Mouse (Mus musculus): ENCODE data around the gene Phlda3. TPM values are rescaled to one million over a fixed set of nuclear protein-coding genes. Genes with fewer than 3 reads are reported as not detected.

The Phlda3 gene
- polyA plus RNA-seq, 1 experiment from 2014 or later: 18.6 TPM

GRCm38 (mm10) chr1:135777046-135777445, 11.1 kb downstream of the Phlda3 start:
- 100% methylated on average over 1 of the region's 1 CpGs for WGBS
- no peaks in the 10 kb centered on the region for H3K9me3 ChIP-seq (ENCODE audit: control insufficient read depth, low read length)
- ATAC-seq (ENCODE audit: low FRiP score): no peak

GRCm38 (mm10) chr1:135778780-135779535, 13.0 kb downstream of the Phlda3 start, which contains the start of gene Tnni1:
Gene Tnni1, plus strand, starts transcription at chr1:135779434.
- ATAC-seq (ENCODE audit: low FRiP score) (no peak), DNase-seq (ENCODE audit: low spot score) (no peak)
- whole genome bisulfite sequencing: 31% methylated on average over 22 of the region's 22 CpGs
- peaks cover 2% of the 10 kb centered on the region; the same call in 1 of the 2 replicates for H3K27me3 ChIP-seq (ENCODE audit: control insufficient read depth, insufficient read depth, low read length)
- no peak within 1 kb of the TSS for H3K4me3 ChIP-seq (ENCODE audit: low read depth, low read length)
- H3K9ac ChIP-seq (ENCODE audit: low read depth, low read length): no peak within 1 kb of the TSS
- no peaks in the 10 kb centered on the region; the same call in 1 of the 2 replicates for H3K4me1 ChIP-seq (replicated peaks; ENCODE audit: control insufficient read depth, insufficient read depth, low read length)
- H3K9me3 ChIP-seq (ENCODE audit: control insufficient read depth, low read length): no peaks in the 10 kb centered on the region
- H3K27ac ChIP-seq (ENCODE audit: low read depth, low read length): no peak within 1 kb of the TSS
- no peak within 1 kb of the TSS for H3K4me2 ChIP-seq (replicated peaks; ENCODE audit: low read depth, low read length)
- no peaks in the 10 kb centered on the region for H3K36me3 ChIP-seq (ENCODE audit: control insufficient read depth, insufficient read depth, low read length)

More at GRCm38 (mm10) chr1:135777046-135777445, 11.1 kb downstream of the Phlda3 start:
- DNase-seq (ENCODE audit: low spot score): no peak
- Histone ChIP-seq H3K4me2 (replicated peaks; ENCODE audit: low read depth, low read length) (no peak overlapping the region), H3K4me3 (ENCODE audit: low read depth, low read length) (no peak overlapping the region), H3K36me3 (ENCODE audit: control insufficient read depth, insufficient read depth, low read length) (no peaks in the 10 kb centered on the region), H3K27ac (ENCODE audit: low read depth, low read length) (no peak overlapping the region), H3K4me1 (replicated peaks; ENCODE audit: control insufficient read depth, insufficient read depth, low read length) (no peaks in the 10 kb centered on the region; the same call in 1 of the 2 replicates), H3K9ac (ENCODE audit: low read depth, low read length) (no peak overlapping the region), H3K27me3 (ENCODE audit: control insufficient read depth, insufficient read depth, low read length) (no peaks in the 10 kb centered on the region)

GRCm38 (mm10) chr1:135780649-135781048, 14.7 kb downstream of the Phlda3 start:
- Histone ChIP-seq H3K9ac (ENCODE audit: low read depth, low read length) (no peak overlapping the region), H3K27me3 (ENCODE audit: control insufficient read depth, insufficient read depth, low read length) (peaks cover 2% of the 10 kb centered on the region; the same call in 1 of the 2 replicates)
- WGBS: 40% methylated on average over 4 of the region's 4 CpGs

GRCm38 (mm10) chr1:135781220-135781619, 15.3 kb downstream of the Phlda3 start:
- H3K27me3 ChIP-seq (ENCODE audit: control insufficient read depth, insufficient read depth, low read length): peaks cover 2% of the 10 kb centered on the region; the same call in 1 of the 2 replicates
- H3K9me3 ChIP-seq (ENCODE audit: control insufficient read depth, low read length): no peaks in the 10 kb centered on the region
- no peak overlapping the region for H3K27ac ChIP-seq (ENCODE audit: low read depth, low read length)
- no peaks in the 10 kb centered on the region; the same call in 1 of the 2 replicates for H3K4me1 ChIP-seq (replicated peaks; ENCODE audit: control insufficient read depth, insufficient read depth, low read length)
- DNase-seq (ENCODE audit: low spot score): peak; percentile 90
- no peak overlapping the region for H3K4me2 ChIP-seq (replicated peaks; ENCODE audit: low read depth, low read length)
- H3K9ac ChIP-seq (ENCODE audit: low read depth, low read length): no peak overlapping the region
- no peaks in the 10 kb centered on the region for H3K36me3 ChIP-seq (ENCODE audit: control insufficient read depth, insufficient read depth, low read length)
- 10% methylated on average over 13 of the region's 13 CpGs for WGBS
- peak; percentile 77 for ATAC-seq (ENCODE audit: low FRiP score)
- no peak overlapping the region for H3K4me3 ChIP-seq (ENCODE audit: low read depth, low read length)

More at GRCm38 (mm10) chr1:135780649-135781048, 14.7 kb downstream of the Phlda3 start:
- Histone ChIP-seq H3K36me3 (ENCODE audit: control insufficient read depth, insufficient read depth, low read length) (no peaks in the 10 kb centered on the region), H3K4me3 (ENCODE audit: low read depth, low read length) (no peak overlapping the region), H3K27ac (ENCODE audit: low read depth, low read length) (no peak overlapping the region), H3K4me1 (replicated peaks; ENCODE audit: control insufficient read depth, insufficient read depth, low read length) (no peaks in the 10 kb centered on the region; the same call in 1 of the 2 replicates), H3K9me3 (ENCODE audit: control insufficient read depth, low read length) (no peaks in the 10 kb centered on the region), H3K4me2 (replicated peaks; ENCODE audit: low read depth, low read length) (no peak overlapping the region)
- DNase-seq (ENCODE audit: low spot score) (no peak), ATAC-seq (ENCODE audit: low FRiP score) (no peak)

GRCm38 (mm10) chr1:135782816-135783215, 16.9 kb downstream of the Phlda3 start:
- DNase-seq (ENCODE audit: low spot score): peak; percentile 36
- Histone ChIP-seq H3K4me1 (replicated peaks; ENCODE audit: control insufficient read depth, insufficient read depth, low read length) (no peaks in the 10 kb centered on the region; the same call in 1 of the 2 replicates), H3K36me3 (ENCODE audit: control insufficient read depth, insufficient read depth, low read length) (no peaks in the 10 kb centered on the region), H3K27me3 (ENCODE audit: control insufficient read depth, insufficient read depth, low read length) (peaks cover 2% of the 10 kb centered on the region; the same call in 1 of the 2 replicates), H3K9ac (ENCODE audit: low read depth, low read length) (no peak overlapping the region), H3K4me2 (replicated peaks; ENCODE audit: low read depth, low read length) (no peak overlapping the region), H3K9me3 (ENCODE audit: control insufficient read depth, low read length) (no peaks in the 10 kb centered on the region), H3K27ac (ENCODE audit: low read depth, low read length) (no peak overlapping the region), H3K4me3 (ENCODE audit: low read depth, low read length) (no peak overlapping the region)
- WGBS: 35% methylated on average over 10 of the region's 10 CpGs
- peak; percentile 17; the same call in 1 of the 2 replicates for ATAC-seq (ENCODE audit: low FRiP score)

- peak; percentile 43; the same call in 1 of the 2 replicates for ATAC-seq (ENCODE audit: low FRiP score)
- H3K27me3 ChIP-seq (ENCODE audit: control insufficient read depth, insufficient read depth, low read length): peaks cover under 1% of the 10 kb centered on the region; the same call in 1 of the 2 replicates
- H3K4me3 ChIP-seq (ENCODE audit: low read depth, low read length): no peak overlapping the region
- no peak overlapping the region for H3K27ac ChIP-seq (ENCODE audit: low read depth, low read length)
- H3K4me2 ChIP-seq (replicated peaks; ENCODE audit: low read depth, low read length): no peak overlapping the region
- H3K9me3 ChIP-seq (ENCODE audit: control insufficient read depth, low read length): no peaks in the 10 kb centered on the region
- H3K9ac ChIP-seq (ENCODE audit: low read depth, low read length): no peak overlapping the region
- no peaks in the 10 kb centered on the region for H3K36me3 ChIP-seq (ENCODE audit: control insufficient read depth, insufficient read depth, low read length)
- WGBS: 47% methylated on average over 3 of the region's 3 CpGs
- no peaks in the 10 kb centered on the region for H3K4me1 ChIP-seq (replicated peaks; ENCODE audit: control insufficient read depth, insufficient read depth, low read length)
- DNase-seq (ENCODE audit: low spot score): peak; percentile 87
These were observed 21.9 kb downstream of the Phlda3 start for GRCm38 (mm10) chr1:135787799-135788198.

GRCm38 (mm10) chr1:135788708-135789107, 22.8 kb downstream of the Phlda3 start:
- DNase-seq (ENCODE audit: low spot score): peak; percentile 27
- no peaks in the 10 kb centered on the region; the same call in 1 of the 2 replicates for H3K4me1 ChIP-seq (replicated peaks; ENCODE audit: control insufficient read depth, insufficient read depth, low read length)
- H3K4me3 ChIP-seq (ENCODE audit: low read depth, low read length): no peak overlapping the region
- H3K36me3 ChIP-seq (ENCODE audit: control insufficient read depth, insufficient read depth, low read length): no peaks in the 10 kb centered on the region
- no peak overlapping the region for H3K4me2 ChIP-seq (replicated peaks; ENCODE audit: low read depth, low read length)
- no peaks in the 10 kb centered on the region for H3K9me3 ChIP-seq (ENCODE audit: control insufficient read depth, low read length)
- H3K9ac ChIP-seq (ENCODE audit: low read depth, low read length): no peak overlapping the region
- H3K27ac ChIP-seq (ENCODE audit: low read depth, low read length): no peak overlapping the region
- peaks cover 3% of the 10 kb centered on the region for H3K27me3 ChIP-seq (ENCODE audit: control insufficient read depth, insufficient read depth, low read length)
- no peak for ATAC-seq (ENCODE audit: low FRiP score)
- 44% methylated on average over 10 of the region's 10 CpGs for WGBS

GRCm38 (mm10) chr1:135789815-135790214, 23.9 kb downstream of the Phlda3 start:
- Histone ChIP-seq H3K36me3 (ENCODE audit: control insufficient read depth, insufficient read depth, low read length) (no peaks in the 10 kb centered on the region), H3K4me1 (replicated peaks; ENCODE audit: control insufficient read depth, insufficient read depth, low read length) (no peaks in the 10 kb centered on the region; the same call in 1 of the 2 replicates), H3K4me2 (replicated peaks; ENCODE audit: low read depth, low read length) (no peak overlapping the region), H3K4me3 (ENCODE audit: low read depth, low read length) (no peak overlapping the region), H3K27ac (ENCODE audit: low read depth, low read length) (no peak overlapping the region), H3K27me3 (ENCODE audit: control insufficient read depth, insufficient read depth, low read length) (peaks cover 5% of the 10 kb centered on the region), H3K9me3 (ENCODE audit: control insufficient read depth, low read length) (no peaks in the 10 kb centered on the region), H3K9ac (ENCODE audit: low read depth, low read length) (no peak overlapping the region)
- DNase-seq (ENCODE audit: low spot score) (peak; percentile 89), ATAC-seq (ENCODE audit: low FRiP score) (peak; percentile 36; the same call in 1 of the 2 replicates)
- 16% methylated on average over 5 of the region's 5 CpGs for WGBS
